Mouse (Mus musculus) kidney, adult 9 months (tissue): ENCODE data around the gene Sae1.
A peak's percentile ranks its signal among the peaks of the same experiment; 100 is the strongest.
"Not testable (repeated sequence)": the region's sequence is repeated elsewhere in the genome, so short reads cannot be mapped to it uniquely, and the experiment has no call there.

Experiments
- DNase-seq: peaks from one replicate; pipeline ENCODE4 v3.0.0; 2022

Sae1 gene

DNA sequence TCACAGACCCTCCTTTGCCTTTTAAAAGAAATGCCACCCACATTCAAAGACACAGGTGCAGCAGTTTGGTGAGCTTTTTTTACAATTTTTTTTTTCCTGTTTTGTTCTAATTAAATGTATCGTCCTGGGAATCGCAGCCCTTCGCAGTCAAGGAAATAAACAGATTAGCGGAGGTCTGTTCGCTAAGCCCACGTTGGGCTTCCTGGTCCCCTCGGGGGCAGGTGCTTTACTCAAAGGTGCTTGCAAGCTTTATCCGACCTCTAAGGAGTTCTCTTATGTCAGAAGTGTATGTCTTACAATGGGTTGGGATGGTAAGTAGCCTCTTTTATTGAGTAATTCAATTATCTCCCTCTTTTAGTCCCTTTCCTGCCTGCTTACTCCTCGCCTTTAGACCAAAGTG is 14.8 kb upstream of the Sae1 start:
- peak; percentile 15 for DNase-seq

DNA sequence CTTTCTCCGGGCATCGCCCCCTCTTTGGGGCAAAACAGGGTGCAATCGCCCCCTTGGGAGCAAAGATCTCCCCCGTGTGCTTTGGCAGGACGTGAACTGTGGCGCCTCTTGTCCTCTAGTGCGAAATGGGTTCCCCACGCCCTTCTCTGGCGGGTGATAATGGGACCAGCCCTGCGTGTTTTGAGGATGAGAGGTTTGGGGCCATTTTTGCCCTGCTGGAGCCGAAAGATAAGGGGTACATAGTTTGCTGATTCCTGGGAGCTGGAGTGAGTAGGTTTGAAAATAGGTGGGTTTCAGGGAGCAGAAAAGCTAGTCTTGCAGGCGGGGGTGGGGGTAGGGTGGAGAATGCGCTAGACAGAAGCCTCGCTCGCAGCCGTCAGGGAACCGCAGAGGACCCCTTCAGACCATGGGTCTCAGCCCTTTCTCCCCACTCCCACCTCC is 14.4 kb upstream of the Sae1 start:
- peak; percentile 42 for DNase-seq

DNA sequence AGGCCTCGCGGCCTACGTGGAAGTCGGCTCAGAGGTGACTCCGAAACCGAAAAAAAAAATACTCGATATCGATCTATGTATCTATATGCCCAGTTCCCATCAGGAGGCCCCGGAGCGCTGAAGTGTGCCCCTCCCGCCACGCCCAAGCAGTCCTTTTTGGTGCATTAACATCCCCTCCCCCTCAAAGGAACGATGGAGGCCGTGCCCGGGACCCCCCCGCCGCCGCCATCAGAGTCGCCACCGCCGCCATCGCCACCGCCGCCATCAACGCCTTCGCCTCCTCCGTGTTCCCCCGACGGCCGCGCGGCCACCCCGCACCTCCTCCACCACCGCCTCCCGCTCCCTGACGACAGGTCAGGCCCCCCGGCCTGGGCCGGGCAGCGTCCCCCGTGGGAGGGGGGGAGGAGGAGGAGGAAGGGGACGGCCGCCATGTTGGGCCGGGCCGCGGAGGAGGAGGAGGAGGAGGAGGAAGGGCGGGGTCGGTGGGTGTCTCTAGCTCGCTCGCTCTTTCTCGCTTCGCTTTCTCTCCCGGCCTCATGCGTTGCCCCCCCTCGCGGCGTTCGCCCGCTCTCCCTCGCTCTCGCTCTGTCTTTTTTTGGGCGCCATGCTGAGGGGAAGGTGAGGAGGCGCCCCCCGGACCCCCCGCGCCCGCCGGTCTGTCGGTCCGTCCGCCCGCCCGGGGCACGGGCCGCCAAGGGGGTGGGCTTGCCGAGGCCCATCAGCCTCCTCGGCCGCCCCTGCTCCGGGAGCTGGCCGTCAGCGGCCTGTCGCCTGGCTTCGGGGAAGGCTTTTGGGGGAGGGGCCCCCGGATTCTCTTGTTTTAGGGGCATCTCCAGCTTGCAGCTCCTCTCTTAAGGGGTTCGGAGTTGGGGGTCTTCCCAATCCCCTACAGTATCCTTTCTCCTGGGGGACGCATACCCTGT is 13.3 kb upstream of the Sae1 start, which contains the start of gene Zc3h4:
Zc3h4 (plus strand) TSS at position 222 of the 923 bp plus-strand sequence.
- peak; percentile 89 for DNase-seq

DNA sequence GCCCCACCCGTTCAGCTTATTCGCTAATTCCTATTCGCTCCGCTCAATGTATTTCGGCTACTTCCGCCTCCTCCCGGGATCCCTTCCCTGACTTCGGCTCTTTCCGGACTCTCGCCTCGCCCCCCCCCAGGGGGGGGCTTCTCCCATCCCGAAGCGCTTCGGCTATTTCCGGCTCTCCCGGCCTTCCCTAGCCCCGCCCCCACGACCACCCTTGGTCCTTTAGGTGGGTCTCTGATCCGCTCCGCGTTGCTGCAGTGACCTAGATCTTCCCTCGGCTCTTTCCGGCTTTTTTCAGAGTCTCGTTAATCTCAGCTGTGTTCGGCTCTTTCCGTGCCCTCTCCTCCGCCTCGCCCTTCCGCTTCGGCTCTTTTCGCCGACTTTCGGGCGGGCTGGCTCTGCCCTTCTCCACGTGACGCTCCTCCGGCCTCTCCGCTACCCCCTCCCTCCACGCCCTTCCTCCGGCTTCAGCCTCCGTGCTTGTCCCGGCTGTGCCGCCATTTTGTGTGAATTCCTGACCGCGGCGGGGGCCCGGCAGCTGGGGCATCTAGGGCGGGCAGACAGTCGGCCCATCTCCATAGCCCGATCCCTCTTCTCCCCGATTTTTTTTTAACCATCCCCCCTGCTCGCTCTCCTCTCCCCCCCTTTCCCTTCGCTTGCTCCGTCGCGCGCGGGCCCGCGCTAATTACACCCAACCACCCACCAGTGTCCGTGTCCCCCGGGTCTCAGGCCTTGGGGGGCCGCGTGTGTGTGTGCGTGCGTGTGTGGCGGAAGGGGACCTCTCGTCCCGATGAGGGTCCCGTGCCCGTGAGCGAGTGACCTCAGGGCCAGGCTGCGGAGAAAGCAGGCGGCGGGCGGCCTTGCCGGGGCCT is 12.4 kb upstream of the Sae1 start:
- DNase-seq: peak; percentile 98

DNA sequence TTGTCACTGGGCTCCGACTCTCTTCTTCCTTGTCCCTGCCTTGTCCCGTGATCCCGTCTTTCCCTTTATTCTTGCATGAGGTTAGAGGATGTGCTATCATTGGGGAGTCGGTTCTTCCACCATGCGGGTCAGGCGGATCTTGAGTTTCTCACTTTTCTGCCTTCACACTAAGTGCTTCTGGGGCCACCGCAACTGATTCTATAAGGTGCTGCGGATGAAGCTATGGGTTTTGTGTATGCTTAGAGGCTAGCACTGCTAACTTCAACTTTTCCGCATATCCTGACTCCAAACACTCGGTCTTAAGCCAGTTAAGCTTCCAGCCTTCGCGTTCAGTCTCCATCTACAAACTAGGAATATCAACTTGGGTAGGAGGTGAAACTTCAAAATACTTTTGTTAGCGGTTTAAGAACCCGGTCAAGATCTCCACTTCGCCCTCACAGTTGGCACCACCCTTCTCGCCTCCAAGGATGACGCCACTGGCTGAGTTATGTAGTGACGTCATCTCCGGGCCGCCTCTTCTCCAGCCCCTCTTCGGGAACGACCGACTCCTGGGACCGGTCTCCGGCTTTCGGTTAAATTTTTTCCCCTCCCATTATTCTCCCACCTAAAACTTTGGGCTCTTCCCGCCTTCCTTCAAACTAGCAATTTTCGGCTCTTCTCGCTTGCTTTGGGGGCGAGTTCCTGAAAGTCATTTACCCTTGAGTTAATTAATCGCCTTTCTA is 11.7 kb upstream of the Sae1 start:
- DNase-seq: peak; percentile 96

DNA sequence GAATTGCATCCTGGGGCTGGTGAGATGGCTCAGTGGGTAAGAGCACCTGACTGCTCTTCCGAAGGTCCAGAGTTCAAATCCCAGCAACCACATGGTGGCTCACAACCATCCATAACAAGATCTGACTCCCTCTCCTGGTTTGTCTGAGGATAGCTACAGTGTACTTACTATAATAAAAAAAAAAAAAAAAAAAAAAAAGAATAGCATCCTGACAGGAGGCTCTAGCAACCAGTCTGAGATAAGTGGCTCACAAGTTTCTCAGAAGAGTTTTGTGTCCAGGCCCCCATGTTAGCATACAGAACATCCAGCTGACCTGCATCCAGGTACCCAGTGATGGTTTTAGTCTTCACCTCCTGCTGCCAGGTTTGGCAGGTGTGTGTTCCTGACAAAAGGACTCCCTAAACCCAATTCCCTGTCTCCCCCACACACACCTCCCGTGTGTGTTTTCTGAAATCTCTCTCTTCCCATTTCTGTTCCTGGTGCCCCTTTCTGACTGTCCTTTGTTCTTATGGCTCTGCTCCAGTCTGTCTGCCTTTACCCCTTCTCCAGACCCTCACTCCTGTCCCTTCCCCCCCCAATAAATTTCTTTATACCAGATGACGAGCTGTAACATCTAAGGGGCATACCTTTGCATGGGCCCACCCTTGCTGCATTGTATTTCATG is 10.9 kb upstream of the Sae1 start:
- no peak for DNase-seq

DNA sequence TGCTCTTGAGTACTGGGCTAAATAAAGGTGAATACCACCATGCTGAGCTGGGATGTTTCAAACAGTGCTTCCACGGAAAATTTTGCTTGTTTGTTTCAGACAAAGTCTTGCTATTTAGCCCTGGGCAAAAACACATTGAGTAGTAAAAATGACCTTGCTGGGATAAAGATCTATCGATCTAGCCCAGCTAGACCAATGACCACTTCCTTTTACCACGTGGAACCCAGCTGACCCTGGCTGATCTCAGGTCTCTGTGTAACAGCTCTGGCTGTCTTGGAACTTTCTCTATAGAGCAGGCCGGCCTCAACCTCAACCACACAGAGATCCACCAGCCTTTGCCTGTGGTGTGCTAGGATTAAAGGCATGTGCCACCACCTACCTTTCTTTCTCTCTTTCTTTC is 9.9 kb upstream of the Sae1 start:
- no peak for DNase-seq

DNA sequence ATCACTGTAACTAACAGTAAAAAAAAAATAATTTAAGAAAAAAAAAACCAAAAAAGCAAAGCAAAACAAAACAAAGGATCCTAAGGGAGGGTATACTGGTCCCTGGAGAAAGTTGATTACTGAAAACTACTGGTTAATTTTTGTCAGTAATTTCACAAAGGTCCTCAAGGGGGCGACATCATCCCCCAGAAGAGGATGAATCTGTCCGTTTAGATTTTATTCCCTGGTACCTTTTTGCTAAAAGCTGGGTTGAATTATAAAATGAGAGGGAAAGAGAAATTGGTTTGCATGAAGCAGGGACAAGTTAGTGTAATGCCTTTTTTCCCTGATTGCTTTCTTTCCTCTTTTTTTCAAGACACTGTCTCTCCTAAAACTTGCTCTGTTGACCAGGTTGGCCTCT is 8.3 kb upstream of the Sae1 start:
- DNase-seq: peak; percentile 74

DNA sequence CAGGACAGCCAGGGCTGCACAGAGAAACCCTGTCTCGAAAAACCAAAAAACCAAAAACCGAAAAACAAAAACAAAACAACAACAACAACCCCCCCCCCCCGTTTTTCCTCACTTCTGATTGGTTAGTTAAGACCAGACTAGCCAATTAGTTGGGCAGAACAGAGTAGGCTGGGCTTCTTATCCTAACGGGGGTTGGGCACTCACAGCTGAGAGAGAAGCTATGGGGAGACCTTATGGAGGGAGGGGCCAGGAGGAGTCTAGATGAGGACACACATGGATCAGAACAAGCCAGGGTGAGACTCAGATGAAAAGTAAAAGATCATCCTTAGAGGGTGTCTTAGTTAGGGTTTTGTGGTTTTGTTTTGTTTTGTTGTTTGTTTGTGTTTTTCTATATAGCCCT is 5.3 kb upstream of the Sae1 start:
- DNase-seq: no peak

DNA sequence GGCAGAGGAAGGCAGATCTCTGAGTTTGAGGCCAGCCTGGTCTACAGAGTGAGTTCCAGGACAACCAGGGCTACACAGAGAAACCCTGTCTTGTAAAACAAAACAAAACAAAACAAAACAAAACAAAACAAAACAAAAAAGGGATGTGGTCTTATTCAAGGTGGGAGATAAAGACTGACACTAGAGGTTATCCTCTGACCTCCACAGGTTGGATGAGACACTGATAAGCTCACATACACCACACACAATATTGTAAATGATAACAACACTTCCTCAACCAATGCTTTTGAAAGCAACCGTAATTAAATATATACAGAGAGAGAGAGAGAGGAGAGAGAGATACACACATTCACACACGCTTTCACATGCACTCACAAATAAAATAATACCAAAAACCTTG is 2.3 kb upstream of the Sae1 start:
- not testable (repeated sequence) for DNase-seq

DNA sequence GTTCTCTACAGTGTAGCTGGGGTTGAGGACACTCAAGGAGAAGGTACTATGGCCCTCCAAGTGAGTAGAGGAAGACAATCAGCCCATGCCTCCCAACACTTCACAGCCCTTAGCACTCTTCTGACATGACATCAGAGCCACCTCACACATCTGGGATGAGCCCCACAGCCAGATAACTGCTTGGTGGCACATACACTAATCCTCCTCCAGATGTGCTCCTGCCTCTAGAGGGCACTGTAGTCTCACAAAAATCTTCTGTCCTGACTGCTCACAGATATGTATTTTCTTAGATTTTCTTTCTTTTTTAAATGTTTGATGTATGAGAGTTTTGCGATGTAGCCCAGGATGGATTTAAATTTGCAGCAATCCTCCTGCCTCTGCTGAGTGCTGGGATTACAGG is 11.1 kb downstream of the Sae1 start:
- peak; percentile 60 for DNase-seq

DNA sequence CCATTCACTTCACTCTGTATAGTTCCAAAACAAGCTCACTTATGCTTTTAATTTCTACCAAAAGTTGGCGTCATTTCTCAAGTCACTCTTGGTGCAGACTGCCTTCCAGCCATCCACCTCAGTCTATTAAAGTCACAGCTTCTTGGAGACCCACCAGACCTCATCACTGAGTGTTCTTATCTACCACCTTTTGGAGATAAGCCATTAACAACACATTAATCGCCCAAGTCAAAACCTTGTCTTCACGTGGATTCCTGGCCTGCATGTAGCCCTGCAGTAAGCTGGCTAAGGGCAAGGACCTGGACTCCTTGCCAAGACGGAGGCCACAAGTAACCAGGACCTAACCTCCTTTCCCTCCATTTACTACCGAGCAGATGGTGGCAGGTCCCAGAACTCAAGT is 12.6 kb downstream of the Sae1 start:
- DNase-seq: no peak

DNA sequence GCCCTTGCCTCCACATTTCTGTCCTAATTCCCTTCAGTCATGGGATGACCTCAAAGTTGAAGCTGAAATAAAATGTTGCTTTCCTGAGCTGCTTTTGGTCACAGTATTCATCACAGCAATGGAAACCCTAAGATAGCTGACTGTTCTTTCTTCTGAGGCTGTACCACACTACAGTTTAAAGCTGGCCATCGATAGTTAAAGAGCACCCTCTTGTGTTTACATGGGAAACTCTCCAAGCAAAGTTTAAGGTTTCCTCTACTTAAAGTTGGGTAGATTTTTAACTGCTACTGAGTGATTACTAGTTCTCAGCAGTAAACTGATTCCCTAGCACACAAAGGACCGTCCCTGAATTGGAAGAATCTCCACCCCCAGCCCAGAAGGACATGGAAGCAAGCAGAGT is 13.9 kb downstream of the Sae1 start:
- DNase-seq: peak; percentile 46

DNA sequence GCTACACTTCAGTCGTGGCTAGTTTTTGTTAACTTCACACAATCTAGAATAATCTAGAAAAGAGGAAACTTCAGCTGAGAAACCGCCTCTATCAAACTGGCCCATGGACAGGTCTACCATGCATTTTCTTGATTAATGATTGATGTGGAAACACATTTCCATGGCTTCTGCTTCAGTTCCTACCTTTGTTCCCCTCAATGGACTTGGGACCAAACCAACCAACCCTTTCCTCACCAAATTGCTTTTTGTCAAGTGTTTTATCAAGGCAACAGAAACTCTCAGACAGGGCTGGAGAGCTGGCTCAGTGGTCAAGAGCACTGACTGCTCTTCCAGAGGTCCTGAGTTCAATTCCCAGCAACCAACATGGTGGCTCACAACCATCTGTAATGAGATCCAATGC is 17.0 kb downstream of the Sae1 start:
- DNase-seq: peak; percentile 84

DNA sequence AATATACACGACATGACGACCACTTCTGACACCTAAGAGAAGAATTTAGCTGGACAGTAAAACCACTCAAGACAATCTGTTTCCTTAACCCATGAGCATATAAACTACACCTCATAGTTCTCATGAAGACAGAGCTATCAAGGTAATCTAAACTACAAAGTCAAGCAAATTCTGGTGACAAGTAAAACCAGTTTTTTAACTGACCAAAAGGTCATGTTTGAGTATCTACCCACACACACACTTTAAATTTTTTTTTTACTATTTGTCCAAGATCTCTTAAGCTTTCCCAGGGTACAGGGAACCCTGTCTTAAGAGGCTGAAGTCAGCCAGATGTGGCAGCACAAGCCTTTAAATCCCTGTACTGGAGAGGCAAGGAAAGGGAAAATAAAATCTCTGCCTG is 18.8 kb downstream of the Sae1 start:
- DNase-seq: no peak

DNA sequence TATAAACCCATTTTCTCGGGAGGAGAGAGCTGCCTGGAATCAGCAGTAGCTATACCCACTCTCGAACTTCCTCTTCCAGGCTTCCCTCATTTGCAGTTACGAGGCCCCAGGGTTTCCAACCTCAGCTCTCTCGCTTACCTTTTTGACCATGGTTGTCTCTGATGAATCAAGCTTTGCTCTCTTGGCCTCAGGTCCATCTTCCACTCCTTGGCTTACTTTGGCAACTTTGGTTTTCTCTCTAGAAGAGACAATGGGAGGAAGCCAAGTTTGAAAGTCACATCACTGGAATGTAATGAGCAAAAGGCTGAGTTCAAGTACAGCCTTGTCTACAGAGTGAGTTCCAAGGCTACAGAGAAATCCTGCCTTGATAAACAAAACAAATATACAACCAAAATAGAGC is 20.9 kb downstream of the Sae1 start:
- DNase-seq: peak; percentile 67

DNA sequence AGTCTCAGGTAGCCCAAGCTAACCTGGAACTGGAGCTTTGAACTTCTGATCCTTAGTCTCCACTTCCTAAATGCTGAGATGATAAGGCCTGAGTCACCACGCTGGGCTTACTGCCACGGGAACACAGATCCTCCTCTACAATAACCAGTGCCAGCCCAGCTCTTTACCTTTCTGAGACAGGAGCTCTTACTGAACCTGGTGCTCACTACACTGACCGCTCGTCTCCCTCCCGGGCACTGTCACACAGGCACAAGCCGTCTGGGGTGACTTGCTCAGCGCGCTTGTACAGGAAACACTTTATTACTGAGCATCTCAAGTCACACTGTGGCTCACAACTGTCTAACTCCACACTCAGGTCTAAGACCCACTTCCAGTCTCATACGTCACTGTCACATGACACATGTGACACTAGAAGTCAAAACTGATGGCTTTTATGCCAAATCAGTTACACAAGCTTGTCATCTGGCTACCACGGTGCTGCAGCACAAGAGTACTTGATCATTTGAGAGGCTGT is 21.4 kb downstream of the Sae1 start:
- DNase-seq: peak; percentile 38

DNA sequence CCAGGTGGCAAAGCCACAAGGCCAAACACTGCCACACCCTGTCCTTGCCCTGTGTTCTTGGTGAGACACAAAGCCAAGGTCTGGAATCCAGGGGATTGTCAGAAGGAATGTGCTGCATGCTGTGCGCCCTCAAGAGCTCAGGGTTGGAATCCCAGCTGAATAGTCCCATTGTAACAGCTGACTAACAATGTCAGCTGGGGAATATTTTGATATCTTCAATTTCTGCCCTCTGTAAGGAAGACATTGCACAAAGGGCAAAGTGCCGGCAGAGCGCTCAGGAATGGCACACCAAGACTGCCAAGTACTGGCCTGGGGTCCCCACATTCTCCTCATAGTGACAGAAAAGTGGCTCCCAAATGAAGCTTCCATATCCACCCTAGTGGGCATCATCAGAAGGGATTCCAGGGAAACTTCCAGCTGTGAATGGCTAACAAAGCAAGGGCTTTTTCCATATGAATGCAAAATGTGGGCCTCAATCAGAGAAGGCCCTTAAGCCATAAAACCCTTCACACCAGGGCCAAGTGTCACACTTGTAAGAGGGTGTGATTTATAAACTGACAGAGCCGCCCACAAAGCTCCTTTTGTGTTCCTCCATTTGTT is 22.6 kb downstream of the Sae1 start:
- peak; percentile 32 for DNase-seq

DNA sequence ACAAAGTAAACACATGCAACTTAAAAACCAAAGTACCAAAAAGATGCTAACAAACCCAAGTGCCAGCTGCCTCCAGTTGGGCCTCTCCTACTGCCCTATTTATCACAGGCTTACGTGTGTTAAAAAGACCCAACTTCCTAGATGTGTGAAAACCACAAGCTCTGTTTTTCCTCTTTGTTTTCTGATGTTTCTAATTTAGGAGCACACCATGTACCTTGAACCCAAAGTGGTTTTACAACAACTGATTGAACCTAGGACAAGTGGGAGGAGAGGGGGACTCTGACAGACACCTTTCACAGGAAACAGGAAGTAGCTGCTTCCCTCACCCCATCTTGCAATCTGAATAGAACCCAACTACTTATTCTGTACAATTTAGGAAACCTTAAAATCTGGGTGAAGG is 23.3 kb downstream of the Sae1 start:
- peak; percentile 79 for DNase-seq

DNA sequence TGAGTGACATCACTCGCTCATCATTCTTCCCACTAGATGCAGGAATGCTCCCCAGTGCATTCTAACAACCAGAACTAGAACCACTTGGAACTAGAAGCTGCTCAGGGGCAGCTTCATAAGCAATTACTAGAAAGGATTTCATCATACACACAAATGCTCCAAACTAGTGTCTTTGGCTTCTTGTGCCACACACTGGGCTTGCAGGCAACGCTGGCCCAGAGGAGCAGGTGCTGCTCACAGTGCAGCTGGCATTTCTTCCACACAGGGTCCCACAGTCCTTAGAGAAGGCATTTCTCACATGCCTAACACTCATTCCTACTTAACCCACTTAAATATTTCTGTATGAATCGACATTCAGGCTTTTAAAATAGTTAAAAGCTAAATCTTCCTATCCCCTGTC is 30.0 kb downstream of the Sae1 start:
- no peak for DNase-seq

DNA sequence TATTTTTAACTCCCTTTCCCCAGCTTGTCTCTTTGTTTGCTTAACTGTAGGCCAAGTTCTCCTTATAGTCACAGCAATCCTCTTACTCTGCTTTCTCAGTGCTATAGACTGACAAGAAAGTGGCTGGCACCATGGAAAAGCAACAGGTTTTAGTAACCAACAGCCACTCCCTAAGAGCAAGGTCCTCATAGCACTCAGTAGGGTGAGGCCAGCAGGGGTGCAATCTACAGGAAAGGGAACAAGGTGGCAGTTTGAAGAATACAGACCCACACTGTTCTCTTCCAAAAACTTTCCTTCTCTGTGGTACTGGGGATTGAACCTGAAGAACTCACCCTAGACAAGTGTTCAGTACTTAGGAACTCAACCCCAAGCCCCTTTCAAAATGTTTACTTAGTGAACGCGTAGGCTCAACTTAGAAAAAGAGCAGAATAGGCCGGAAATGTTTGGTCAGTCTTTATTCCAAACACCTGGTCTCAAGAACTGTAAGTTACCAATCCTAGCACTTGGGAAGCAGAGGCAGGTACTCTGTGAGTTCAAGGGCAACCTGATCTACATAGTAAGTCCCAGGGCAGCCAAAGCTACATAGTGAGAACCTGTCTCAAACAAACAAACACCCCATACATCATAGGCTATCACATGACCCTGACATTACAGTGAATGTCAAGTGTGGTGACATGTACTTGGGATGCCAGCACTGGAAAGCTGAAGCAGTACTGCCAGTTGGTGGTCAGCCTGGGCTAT is 31.6 kb downstream of the Sae1 start:
- DNase-seq: no peak
